Mouse (Mus musculus) MEL (cell line): ENCODE measurements around the gene Emp2. TPM values are rescaled to one million over a fixed set of nuclear protein-coding genes. Genes with fewer than 3 reads are reported as not detected.

ENCODE experiments used
- DNase-seq: peaks from one replicate; pipeline ENCODE4 v3.0.0; 2011; ENCODE audit warnings: low read depth, low spot score
- H3K27ac ChIP-seq: 2 replicates; pipeline ENCODE4 v1.5.1; 2012; ENCODE audit warnings: low read depth, mild to moderate bottlenecking, control low read depth, low read length, moderate library complexity; ENCODE audit not compliant: control insufficient read depth
- H3K27me3 ChIP-seq, 2 experiments: fragments of 150-350 bp in 1 of 2; sonication (generic) in 1 of 2; 2 replicates each; pipeline ENCODE4 v1.6.1; 2012; ENCODE audit warnings: low read length in 2 of 2, mild to moderate bottlenecking in 2 of 2, improper control_type of control experiment in 1 of 2, moderate library complexity in 1 of 2; ENCODE audit not compliant: insufficient read depth in 2 of 2, control insufficient read depth in 1 of 2
- H3K36me3 ChIP-seq, 2 experiments: 2 replicates each; pipeline ENCODE4 v1.6.1; 2012 to 2014; ENCODE audit warnings: low read length in 2 of 2, improper control_type of control experiment in 1 of 2, inconsistent platforms in 1 of 2, mild to moderate bottlenecking in 1 of 2; ENCODE audit not compliant: insufficient read depth in 2 of 2, control insufficient read depth in 1 of 2
- H3K4me1 ChIP-seq, 2 experiments: fragments of 150-350 bp in 1 of 2; sonication (generic) in 1 of 2; 2 replicates each; pipeline ENCODE4 v1.6.1; 2012; ENCODE audit warnings: low read length in 2 of 2, improper control_type of control experiment in 1 of 2, mild to moderate bottlenecking in 1 of 2; ENCODE audit not compliant: insufficient read depth in 2 of 2, control insufficient read depth in 1 of 2
- H3K4me3 ChIP-seq, 2 experiments: fragments of 150-350 bp in 1 of 2; sonication (generic) in 1 of 2; 2 replicates each; pipeline ENCODE4 v1.5.1; 2012; ENCODE audit warnings: low read depth in 2 of 2, low read length in 2 of 2, mild to moderate bottlenecking in 2 of 2, moderate library complexity in 2 of 2, control low read depth in 1 of 2, improper control_type of control experiment in 1 of 2; ENCODE audit not compliant: control insufficient read depth in 1 of 2, insufficient read depth in 1 of 2
- H3K79me2 ChIP-seq: 2 replicates; pipeline ENCODE4 v1.6.1; 2012; ENCODE audit warnings: mild to moderate bottlenecking, low read length, moderate library complexity; ENCODE audit not compliant: control insufficient read depth, poor library complexity, insufficient read depth
- H3K9ac ChIP-seq: 2 replicates; pipeline ENCODE4 v1.6.1; 2012; ENCODE audit warnings: low read depth, mild to moderate bottlenecking, control low read depth, low read length, moderate library complexity; ENCODE audit not compliant: control insufficient read depth, poor library complexity, severe bottlenecking
- H3K9me3 ChIP-seq: fragments of 150-350 bp; sonication (generic); replicated peaks from 2 replicates; pipeline ENCODE4 v1.6.1; 2012; ENCODE audit warnings: mild to moderate bottlenecking, low read length, improper control_type of control experiment, moderate library complexity; ENCODE audit not compliant: insufficient read depth
- CHD1 ChIP-seq: IDR thresholded peaks from 2 replicates; pipeline ENCODE4 v1.6.1; 2012; ENCODE audit warnings: low read depth, mild to moderate bottlenecking, inconsistent platforms, low read length, improper control_type of control experiment
- CTCF ChIP-seq, 3 experiments: IDR thresholded peaks in 2 of 3; conservative IDR thresholded peaks in 1 of 3; 2 replicates each; pipeline ENCODE4 v1.5.1; 2011 to 2012; ENCODE audit warnings: low read length in 3 of 3, low read depth in 2 of 3, mild to moderate bottlenecking in 2 of 3, improper control_type of control experiment in 1 of 3, inconsistent platforms in 1 of 3, mixed read lengths in 1 of 3, moderate library complexity in 1 of 3; ENCODE audit not compliant: control insufficient read depth in 1 of 3, insufficient read depth in 1 of 3, poor library complexity in 1 of 3, severe bottlenecking in 1 of 3
- ELF1 ChIP-seq: IDR thresholded peaks from 2 replicates; pipeline ENCODE4 v1.6.1; 2014; ENCODE audit warnings: low read depth, mild to moderate bottlenecking, inconsistent platforms, low read length, improper control_type of control experiment, moderate library complexity
- ETS1 ChIP-seq: IDR thresholded peaks from 2 replicates; pipeline ENCODE4 v1.6.1; 2012; ENCODE audit warnings: low read depth, mild to moderate bottlenecking, inconsistent platforms, low read length, improper control_type of control experiment, moderate library complexity
- GATA1 ChIP-seq: IDR thresholded peaks from 2 replicates; pipeline ENCODE4 v1.6.1; 2011; ENCODE audit warnings: low read depth, low read length, improper control_type of control experiment
- HCFC1 ChIP-seq: IDR thresholded peaks from 2 replicates; pipeline ENCODE4 v1.6.1; 2012; ENCODE audit warnings: low read depth, mild to moderate bottlenecking, inconsistent platforms, low read length, improper control_type of control experiment, moderate library complexity
- MAFK ChIP-seq: IDR thresholded peaks from 2 replicates; pipeline ENCODE4 v1.6.1; 2011; ENCODE audit warnings: low read depth, mild to moderate bottlenecking, low read length, improper control_type of control experiment, borderline replicate concordance
- MAX ChIP-seq: IDR thresholded peaks from 2 replicates; pipeline ENCODE4 v1.6.1; 2011; ENCODE audit warnings: low read length, improper control_type of control experiment
- MAZ ChIP-seq: IDR thresholded peaks from 2 replicates; pipeline ENCODE4 v1.6.1; 2012; ENCODE audit warnings: low read depth, mild to moderate bottlenecking, inconsistent platforms, low read length, improper control_type of control experiment
- NRF1 ChIP-seq: IDR thresholded peaks from 2 replicates; pipeline ENCODE4 v1.6.1; 2014; ENCODE audit warnings: low read depth, mild to moderate bottlenecking, inconsistent platforms, low read length, improper control_type of control experiment, moderate library complexity; ENCODE audit not compliant: poor library complexity, insufficient read depth, severe bottlenecking
- POLR2A ChIP-seq, 2 experiments: IDR thresholded peaks; 2 replicates each; pipeline ENCODE4 v1.6.1; 2011 to 2012; ENCODE audit warnings: low read length in 2 of 2, mild to moderate bottlenecking in 2 of 2, control low read depth in 1 of 2, improper control_type of control experiment in 1 of 2, low read depth in 1 of 2, moderate library complexity in 1 of 2; ENCODE audit not compliant: control insufficient read depth in 1 of 2, insufficient read depth in 1 of 2, poor library complexity in 1 of 2
- POLR2AphosphoS2 ChIP-seq: IDR thresholded peaks from 2 replicates; pipeline ENCODE4 v1.6.1; 2011; ENCODE audit warnings: low read length, improper control_type of control experiment
- RCOR1 ChIP-seq: IDR thresholded peaks from 2 replicates; pipeline ENCODE4 v1.6.1; 2012; ENCODE audit warnings: low read depth, mild to moderate bottlenecking, inconsistent platforms, low read length, improper control_type of control experiment
- SIN3A ChIP-seq: IDR thresholded peaks from 2 replicates; pipeline ENCODE4 v1.6.1; 2012; ENCODE audit warnings: low read length, improper control_type of control experiment, inconsistent platforms
- TCF12 ChIP-seq: IDR thresholded peaks from 2 replicates; pipeline ENCODE4 v1.6.1; 2014; ENCODE audit warnings: low read depth, mild to moderate bottlenecking, inconsistent platforms, low read length, improper control_type of control experiment, moderate library complexity
- UBTF ChIP-seq: IDR thresholded peaks from 2 replicates; pipeline ENCODE4 v1.6.1; 2012; ENCODE audit warnings: low read depth, mild to moderate bottlenecking, inconsistent platforms, low read length, improper control_type of control experiment, moderate library complexity, borderline replicate concordance; ENCODE audit not compliant: insufficient read depth
- USF1 ChIP-seq: IDR thresholded peaks from 2 replicates; pipeline ENCODE4 v1.6.1; 2014; ENCODE audit warnings: low read depth, mild to moderate bottlenecking, inconsistent platforms, low read length, improper control_type of control experiment, moderate library complexity
- polyA plus RNA-seq, 2 experiments: library from polyadenylated mRNA; stranded (reverse) in 1 of 2; unstranded in 1 of 2; fragments of >175 nt in 1 of 2; fragments of >200 nt in 1 of 2; gene quantifications; 2 replicates each; pipeline versions ENCODE4 v1.2.1 to v1.2.4; 2012; ENCODE audit warnings: low replicate concordance in 2 of 2, low read depth in 1 of 2; ENCODE audit not compliant: insufficient read length in 2 of 2, insufficient read depth in 1 of 2, missing spikeins in 1 of 2
- total RNA-seq: library from RNA; depleted of rRNA; stranded (reverse); fragments of 300-350 nt; gene quantifications from 2 replicates; pipeline ENCODE4 v1.2.3, GENCODE M21; 2012; rRNA removed

The Emp2 gene
- total RNA-seq = not detected in 2 replicates
- polyA plus RNA-seq = not detected

DNA sequence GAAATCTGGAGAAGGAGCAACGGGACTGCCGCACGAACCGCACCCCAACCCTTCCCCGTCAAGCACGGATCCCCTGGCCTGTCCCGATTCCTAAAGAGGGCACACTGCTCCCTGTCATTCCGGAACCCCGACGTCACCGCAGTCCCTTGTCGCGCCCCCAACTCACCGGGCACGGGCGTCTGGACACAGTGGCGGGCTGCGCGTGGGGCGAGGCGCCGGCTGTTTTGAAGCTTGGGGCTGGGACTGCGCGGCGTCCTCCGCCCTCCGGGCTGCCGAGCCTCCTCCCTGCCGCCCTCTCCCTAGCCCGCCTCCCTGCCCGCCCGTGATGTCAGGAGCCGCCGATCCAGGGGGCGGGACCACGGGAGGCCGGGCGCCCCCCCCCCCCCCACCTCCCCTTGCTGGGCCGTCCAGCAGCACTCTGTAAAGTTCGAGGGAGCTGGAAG lies at the start of gene Emp2:
Gene Emp2, minus strand, starts transcription at position 323 of the 443 bp plus-strand sequence.
- H3K4me3 ChIP-seq = no peak within 1 kb of the TSS

DNA sequence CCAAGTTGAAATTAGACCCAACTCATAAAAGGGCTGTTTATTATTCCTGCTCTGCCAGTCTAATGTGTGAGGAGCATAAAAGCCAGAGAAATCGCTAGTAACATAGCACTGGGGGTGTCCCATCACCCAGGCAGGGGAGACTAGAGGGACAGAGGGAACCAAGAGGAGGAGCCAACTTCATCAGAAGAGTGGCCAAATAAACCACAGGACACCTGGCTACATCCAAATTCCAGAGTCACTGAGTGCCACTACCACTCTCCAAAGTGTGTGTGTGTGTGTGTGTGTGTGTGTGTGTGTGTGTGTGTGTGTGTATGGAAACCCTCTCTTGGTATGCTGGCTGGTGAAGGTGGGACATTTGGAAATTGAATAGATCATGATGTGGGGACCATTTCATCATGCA lies 49.3 kb upstream of the Emp2 start:
- peaks cover 0 to 1% of the 10 kb centered on the region in 2 experiments; a peak in 1 of 4 replicates for H3K27me3 ChIP-seq
- no peaks in the 10 kb centered on the region for H3K4me1 ChIP-seq
- no peaks in the 10 kb centered on the region for H3K36me3 ChIP-seq
- no peak for DNase-seq
- H3K4me3 ChIP-seq = no peak overlapping the region
- no peaks in the 10 kb centered on the region for H3K79me2 ChIP-seq
- H3K9me3 ChIP-seq = no peaks in the 10 kb centered on the region
- no peak overlapping the region for H3K27ac ChIP-seq
- H3K9ac ChIP-seq = no peak overlapping the region
- no peak for TF ChIP-seq CTCF (IDR thresholded peaks at IDR 0.05 in 2 of 3, conservative IDR thresholded peaks at IDR 0.05 in 1 of 3; ENCODE audit: control insufficient read depth in 1 of 3, insufficient read depth in 1 of 3, low read depth in 2 of 3, low read length in 3 of 3, poor library complexity in 1 of 3, severe bottlenecking in 1 of 3)
- no peak for TF ChIP-seq NRF1

More for the DNA sequence above, at the start of gene Emp2:
- H3K27ac ChIP-seq = no peak within 1 kb of the TSS
- H3K27me3 ChIP-seq = no peaks in the 10 kb centered on the region
- DNase-seq = no peak
- TF ChIP-seq HCFC1 (no peak), ELF1 (no peak), ETS1 (no peak), UBTF (no peak), MAZ (no peak), GATA1 (no peak), SIN3A (no peak), TCF12 (no peak), NRF1 (no peak), USF1 (no peak), POLR2A (IDR thresholded peaks at IDR 0.05; ENCODE audit: control insufficient read depth in 1 of 2, insufficient read depth in 1 of 2, low read depth in 1 of 2, low read length in 2 of 2, poor library complexity in 1 of 2) (no peak), CHD1 (no peak), RCOR1 (no peak), POLR2AphosphoS2 (no peak), MAX (no peak), MAFK (no peak)
- H3K9me3 ChIP-seq = no peaks in the 10 kb centered on the region
- H3K79me2 ChIP-seq = no peaks in the 10 kb centered on the region
- no peak within 1 kb of the TSS for H3K9ac ChIP-seq
- no peaks in the 10 kb centered on the region for H3K4me1 ChIP-seq
- H3K36me3 ChIP-seq = no peaks in the 10 kb centered on the region
